Mouse (Mus musculus) G1E (cell line): ENCODE data around the gene Gm5565.

Experiments used
- CTCF ChIP-seq: IDR thresholded peaks from 2 replicates; pipeline ENCODE4 v1.5.1; 2012; ENCODE audit warnings: low read depth, low read length, inconsistent platforms, mixed read lengths
- GATA1 ChIP-seq: IDR thresholded peaks from 2 replicates; pipeline ENCODE4 v1.6.1; 2012; ENCODE audit warnings: borderline replicate concordance, low read length, inconsistent platforms, mixed read lengths
- POLR2AphosphoS5 ChIP-seq: IDR thresholded peaks from 2 replicates; pipeline ENCODE4 v1.6.1; 2012; ENCODE audit warnings: low read depth, low read length, inconsistent platforms; ENCODE audit not compliant: insufficient replicate concordance
- TAL1 ChIP-seq: conservative IDR thresholded peaks from 2 replicates; pipeline ENCODE4 v1.6.1; 2012; ENCODE audit warnings: low read depth, low read length, inconsistent platforms, mixed read lengths

GRCm38 (mm10) chr5:146188144-146188543 lies 27.8 kb upstream of the Gm5565 start:
- no peak for TF ChIP-seq CTCF
- no peak for TF ChIP-seq GATA1
- TF ChIP-seq POLR2AphosphoS5 = no peak
- no peak for TF ChIP-seq TAL1
